In genomic region chr17:31074666-31075065, GRCm38 (mm10) we compare ENCODE assay signal across 9 mouse cellular contexts. TPM values are rescaled to one million over a fixed set of nuclear protein-coding genes. Genes with fewer than 3 reads are reported as not detected.
DNase-seq lines count a peak whose midpoint lies in the region; ATAC-seq and TF ChIP-seq lines count a peak whose summit lies in the region.
"Had no signal": no experiment of that assay in that cellular context is flagged by ENCODE, and none has a peak within 500 bp of the region (broad histone marks: within the 10 kb centered on the region; RNA-seq: fewer than 3 reads in every experiment).

No protein-coding gene starts in this region.

- peaks cover 88% of the 10 kb centered on the region for H3K4me1 ChIP-seq in embryonic facial prominence, embryonic 10.5 days
- H3K4me1 ChIP-seq in kidney, postnatal 0 days (replicated peaks; ENCODE audit: insufficient read depth, low read length): peaks cover 53% of the 10 kb centered on the region
- peaks cover 9% of the 10 kb centered on the region for H3K4me1 ChIP-seq in small intestine, adult 2 months (ENCODE audit: control insufficient read depth, insufficient read depth, insufficient read length, low read length)

- H3K27me3 ChIP-seq in embryonic facial prominence, embryonic 10.5 days (replicated peaks; ENCODE audit: low read depth, poor library complexity, severe bottlenecking): no peaks in the 10 kb centered on the region
- H3K27me3 ChIP-seq in kidney, postnatal 0 days (ENCODE audit: insufficient read depth, low read length): no peaks in the 10 kb centered on the region
- H3K27me3 ChIP-seq in small intestine, adult 2 months (ENCODE audit: control insufficient read depth, insufficient read depth, low read length): no peaks in the 10 kb centered on the region

- H3K4me3 ChIP-seq in embryonic facial prominence, embryonic 10.5 days: no peak overlapping the region
- no peak overlapping the region for H3K4me3 ChIP-seq in kidney, postnatal 0 days (replicated peaks; ENCODE audit: low read depth, low read length)
- no peak overlapping the region for H3K4me3 ChIP-seq in small intestine, adult 2 months (ENCODE audit: low read depth, low read length)

- no peak overlapping the region for H3K9ac ChIP-seq in kidney, postnatal 0 days (ENCODE audit: low read depth, low read length)

- no peak for ATAC-seq in kidney, postnatal 0 days (replicated peaks; ENCODE audit: low FRiP score, low read depth)

- no peak for TF ChIP-seq POLR2A in small intestine, adult 2 months (IDR thresholded peaks at IDR 0.05; ENCODE audit: low read depth, low read length)

- no peaks in the 10 kb centered on the region for H3K36me3 ChIP-seq in embryonic facial prominence, embryonic 10.5 days (replicated peaks)
- no peaks in the 10 kb centered on the region for H3K36me3 ChIP-seq in kidney, postnatal 0 days (ENCODE audit: insufficient read depth, low read length)
- H3K36me3 ChIP-seq in small intestine, adult 2 months (ENCODE audit: control insufficient read depth, insufficient read depth, low read length): no peaks in the 10 kb centered on the region

- no peaks in the 10 kb centered on the region for H3K9me3 ChIP-seq in embryonic facial prominence, embryonic 10.5 days
- no peaks in the 10 kb centered on the region for H3K9me3 ChIP-seq in kidney, postnatal 0 days (replicated peaks; ENCODE audit: low read length)

- whole genome bisulfite sequencing in embryonic facial prominence, embryonic 10.5 days: 23% methylated on average over 3 of the region's 3 CpGs
- WGBS in kidney, postnatal 0 days: 58% methylated on average over 3 of the region's 3 CpGs
- WGBS in small intestine, adult 2 months: 48% methylated on average over 3 of the region's 3 CpGs

- DNase-seq in lung, postnatal 36 days: peak; percentile 52
- no peak for DNase-seq in lung, postnatal 10 days
- DNase-seq in embryonic facial prominence, embryonic 10.5 days (ENCODE audit: low spot score): no peak
- DNase-seq in kidney, postnatal 0 days (ENCODE audit: low spot score): peak; percentile 63
- no peak for DNase-seq in cerebellum, postnatal 10 days
- DNase-seq in layer of hippocampus, postnatal 25 days (ENCODE audit: extremely low spot score in 1 of 2, low spot score in 1 of 2): no peak
- DNase-seq: adrenal gland, adult 2 months had no signal

- TF ChIP-seq CTCF in kidney, postnatal 0 days (IDR thresholded peaks at IDR 0.05; ENCODE audit: low read depth): no peak
- no peak for TF ChIP-seq CTCF in small intestine, adult 2 months (IDR thresholded peaks at IDR 0.05; ENCODE audit: extremely low read depth, insufficient read length, insufficient replicate concordance, low read depth, low read length)

- no peak overlapping the region for H3K4me2 ChIP-seq in kidney, postnatal 0 days (ENCODE audit: low read length)

- H3K27ac ChIP-seq in embryonic facial prominence, embryonic 10.5 days (replicated peaks): peak overlapping the region; percentile 66
- H3K27ac ChIP-seq in kidney, postnatal 0 days: peak overlapping the region; percentile 64
- H3K27ac ChIP-seq in small intestine, adult 2 months (ENCODE audit: insufficient read depth, low read depth, low read length): 0 out of 2 replicates have a peak overlapping the region, but pooled peaks have one; percentile 28

RNA-seq across cellular contexts. Expression of gene Abcg1, which starts 17.2 kb away (rescaled TPM):
- 8.2 and 10.1 TPM in 2 replicates for polyA plus RNA-seq in embryonic facial prominence, embryonic 10.5 days (2016; fragmentation: Nextera tagmentation; extraction: Ambion mirVana)
- polyA plus RNA-seq in kidney, postnatal 0 days (2015; fragmentation: Nextera tagmentation; extraction: Ambion mirVana): 8.5 and 8.8 TPM in 2 replicates
- polyA plus RNA-seq in small intestine, adult 2 months (2012; rRNA removed): 1.6 and 2.5 TPM in 2 replicates
- 10 to 100 TPM; 54.2 to 60.3 TPM for total RNA-seq in layer of hippocampus, postnatal 25 days (2021)

RNA-seq across cellular contexts. Expression of gene Tff3, which starts 54.8 kb away (rescaled TPM):
- not detected in 2 replicates for polyA plus RNA-seq in embryonic facial prominence, embryonic 10.5 days (2016; fragmentation: Nextera tagmentation; extraction: Ambion mirVana)
- polyA plus RNA-seq in kidney, postnatal 0 days (2015; fragmentation: Nextera tagmentation; extraction: Ambion mirVana): 0.52 and 1.1 TPM in 2 replicates
- 5,248 and 10,550 TPM in 2 replicates for polyA plus RNA-seq in small intestine, adult 2 months (2012; rRNA removed)
- total RNA-seq in layer of hippocampus, postnatal 25 days (2021): not detected
- total RNA-seq: adrenal gland, adult 2 months; gastrocnemius, postnatal 4 days had no signal

Comparison
In these comparisons a context has a peak if more than half of its experiments do, and no peak if none do; other contexts are left out.
1. DNase-seq: peak in lung, postnatal 36 days (single experiment) and kidney, postnatal 0 days (single experiment); none in lung, postnatal 10 days (single experiment), embryonic facial prominence, embryonic 10.5 days (single experiment), cerebellum, postnatal 10 days (0 of 2) and layer of hippocampus, postnatal 25 days (0 of 2).
2. RNA of gene Tff3, which starts 54.8 kb away (polyA plus RNA-seq): 5,248 to 10,550 TPM in small intestine, adult 2 months; 0.52 to 1.1 TPM in kidney, postnatal 0 days and not detected in embryonic facial prominence, embryonic 10.5 days; every median in the first group is over 1,000 times any median in the second.
3. Peak in every context shown above with its lines, with median percentiles within 50 percentile points of each other: H3K27ac ChIP-seq.